Mouse (Mus musculus) ES-Bruce4 (cell line): ENCODE measurements around the gene Acvr1b.

Experiments
- CTCF ChIP-seq: IDR thresholded peaks from one replicate; pipeline ENCODE4 v1.8.1; 2011; ENCODE audit warnings: low read depth, low read length
- EP300 ChIP-seq: IDR thresholded peaks from 2 replicates; pipeline ENCODE4 v1.6.1; 2011; ENCODE audit warnings: low read depth, low read length; ENCODE audit not compliant: insufficient read depth
- POLR2A ChIP-seq: IDR thresholded peaks from one replicate; pipeline ENCODE4 v1.8.1; 2011; ENCODE audit warnings: low read length; ENCODE audit not compliant: insufficient read depth

DNA sequence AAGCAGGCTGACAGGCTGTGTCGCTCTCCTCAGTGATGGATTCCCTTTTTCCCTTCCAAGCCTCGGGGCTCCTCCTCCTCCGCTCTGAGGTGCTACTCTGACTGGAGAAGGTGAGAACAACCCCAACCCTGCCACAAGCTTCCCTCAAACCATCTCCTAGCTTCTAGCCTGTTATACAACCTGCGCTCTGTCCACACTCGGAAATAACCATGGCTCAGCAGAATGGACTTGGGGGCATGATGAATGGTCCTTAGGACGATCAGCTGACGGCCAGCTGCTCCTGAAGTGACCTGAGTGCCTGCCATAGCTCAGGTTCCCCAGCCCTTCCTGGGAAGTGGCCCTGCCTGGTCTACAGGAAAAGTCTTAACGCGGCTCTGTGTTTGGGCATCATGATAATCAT lies 68.0 kb downstream of the Acvr1b start:
- TF ChIP-seq CTCF, result no peak
- TF ChIP-seq EP300, result no peak
- no peak for TF ChIP-seq POLR2A
